Mouse (Mus musculus): ENCODE data around the gene Syp.

Syp gene

GRCm38 (mm10) chrX:7662936-7663335 lies 24.7 kb downstream of the Syp start:
- DNase-seq (ENCODE audit: low spot score in 2 of 2) = no peak

DNA sequence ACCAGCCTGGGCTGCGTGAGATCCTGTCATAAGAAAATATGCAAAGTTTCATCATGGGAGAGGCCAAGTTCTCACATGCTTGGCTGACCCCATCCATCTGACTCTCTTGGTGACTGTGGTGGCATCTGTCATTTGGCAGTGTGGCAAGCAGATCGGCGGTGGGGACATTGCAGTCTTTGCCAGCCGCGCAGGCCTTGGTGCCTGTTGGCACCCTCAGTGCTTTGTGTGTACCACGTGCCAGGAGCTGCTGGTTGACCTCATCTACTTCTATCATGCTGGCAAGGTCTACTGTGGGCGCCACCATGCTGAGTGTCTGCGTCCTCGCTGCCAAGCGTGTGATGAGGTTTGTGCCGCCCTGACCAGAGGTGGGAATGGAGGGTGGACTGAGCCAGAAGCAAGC lies 26.5 kb downstream of the Syp start:
- DNase-seq (ENCODE audit: low spot score in 2 of 2) = no peak

DNA sequence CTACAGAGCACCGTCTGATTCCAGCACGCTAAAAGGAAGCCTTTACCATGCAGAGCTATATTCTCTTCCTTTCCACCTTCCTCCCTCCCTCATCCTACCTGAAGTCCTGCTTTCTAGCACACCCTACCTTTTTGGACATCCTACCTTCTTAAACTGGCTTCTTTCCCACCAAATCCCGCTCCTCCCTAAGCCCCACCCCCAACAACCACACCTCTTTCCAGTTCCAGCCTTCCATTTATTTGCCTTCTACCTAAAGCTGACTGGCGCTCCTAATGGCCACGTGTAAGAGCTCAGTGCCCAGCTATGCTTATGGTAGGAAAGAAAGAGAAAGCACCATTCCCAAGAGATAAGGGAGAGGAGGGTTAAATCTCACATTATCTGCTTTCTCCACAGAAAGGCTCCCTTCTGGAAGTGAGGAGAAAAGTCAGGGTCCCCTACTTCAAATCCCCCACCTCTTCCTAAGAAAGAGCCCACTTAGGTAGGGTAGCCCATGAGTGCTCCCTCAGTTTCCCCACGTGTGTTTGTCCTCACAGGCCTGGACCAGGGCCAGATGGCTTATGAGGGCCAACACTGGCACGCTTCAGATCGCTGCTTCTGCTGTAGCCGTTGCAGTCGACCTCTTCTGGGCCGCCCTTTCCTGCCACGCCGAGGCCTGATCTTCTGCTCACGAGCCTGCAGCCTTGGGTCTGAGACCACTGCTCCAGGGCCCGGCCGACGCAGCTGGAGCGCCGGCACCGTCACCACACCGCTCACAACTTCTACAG lies 27.6 kb downstream of the Syp start:
- no peak for DNase-seq (ENCODE audit: low spot score in 2 of 2)

GRCm38 (mm10) chrX:7670390-7670881 lies 32.2 kb downstream of the Syp start:
- peak; percentile 59 to 74 for DNase-seq (ENCODE audit: low spot score in 2 of 2)

DNA sequence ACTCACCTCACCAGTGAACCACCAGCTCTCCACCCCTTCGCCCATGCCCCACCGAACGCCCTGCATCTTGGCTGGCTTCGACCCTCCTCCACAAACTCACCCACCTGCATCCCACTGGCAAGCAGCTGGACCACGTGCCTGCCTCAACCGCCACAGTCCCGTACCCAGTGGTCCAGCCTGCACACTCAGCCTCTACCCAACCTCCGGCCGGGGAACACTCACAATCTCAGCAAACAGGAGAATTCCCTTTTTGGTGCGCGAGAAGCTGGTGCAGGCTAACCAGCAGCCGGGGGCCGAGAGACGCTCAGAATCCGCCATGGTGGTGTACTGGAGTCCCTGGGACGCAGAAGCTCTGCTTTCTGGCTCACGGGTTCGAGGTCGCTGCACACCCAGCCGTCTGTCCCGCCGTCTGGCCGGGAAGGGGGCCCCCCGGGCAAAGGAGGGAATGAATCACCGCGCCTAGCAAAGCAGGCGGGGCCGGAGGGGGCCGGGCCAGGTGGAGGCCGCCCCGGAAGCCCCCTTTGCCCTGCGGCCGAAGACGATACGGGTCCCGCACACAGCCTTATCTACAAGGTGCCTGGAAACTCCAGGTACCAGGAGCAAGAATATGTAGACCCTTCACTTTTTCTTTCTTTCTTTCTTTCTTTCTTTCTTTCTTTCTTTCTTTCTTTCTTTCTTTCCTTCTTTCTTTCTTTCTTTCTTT lies 32.8 kb downstream of the Syp start, which contains the start of gene Plp2:
TSS of gene Plp2 (minus strand) at position 470 of the 703 bp plus-strand sequence.
- DNase-seq (ENCODE audit: low spot score in 2 of 2) = peak; percentile 50 to 55

DNA sequence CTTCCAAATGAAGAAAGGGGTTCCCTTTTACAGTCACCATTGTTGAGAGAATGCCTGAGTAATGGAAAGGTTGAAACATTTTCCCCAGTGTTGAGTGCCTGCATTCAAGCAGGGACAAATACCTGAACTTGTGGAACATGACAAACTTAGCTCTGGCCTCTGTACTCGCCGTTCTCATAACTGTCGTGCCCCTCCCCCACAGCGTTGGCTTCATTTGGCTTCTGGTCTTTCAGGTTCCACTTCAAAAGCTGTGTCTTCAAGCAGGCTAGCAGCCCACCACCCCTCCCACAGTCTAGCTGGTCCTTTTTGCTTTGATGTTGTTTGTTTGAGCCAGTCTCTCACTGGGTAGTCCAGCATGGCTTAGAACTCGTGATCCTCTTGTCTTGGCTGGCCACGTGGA lies 34.5 kb downstream of the Syp start:
- no peak for DNase-seq (ENCODE audit: low spot score in 2 of 2)

GRCm38 (mm10) chrX:7673578-7674281 lies 35.5 kb downstream of the Syp start:
- DNase-seq (ENCODE audit: low spot score in 2 of 2) = peak; percentile 23 to 30

DNA sequence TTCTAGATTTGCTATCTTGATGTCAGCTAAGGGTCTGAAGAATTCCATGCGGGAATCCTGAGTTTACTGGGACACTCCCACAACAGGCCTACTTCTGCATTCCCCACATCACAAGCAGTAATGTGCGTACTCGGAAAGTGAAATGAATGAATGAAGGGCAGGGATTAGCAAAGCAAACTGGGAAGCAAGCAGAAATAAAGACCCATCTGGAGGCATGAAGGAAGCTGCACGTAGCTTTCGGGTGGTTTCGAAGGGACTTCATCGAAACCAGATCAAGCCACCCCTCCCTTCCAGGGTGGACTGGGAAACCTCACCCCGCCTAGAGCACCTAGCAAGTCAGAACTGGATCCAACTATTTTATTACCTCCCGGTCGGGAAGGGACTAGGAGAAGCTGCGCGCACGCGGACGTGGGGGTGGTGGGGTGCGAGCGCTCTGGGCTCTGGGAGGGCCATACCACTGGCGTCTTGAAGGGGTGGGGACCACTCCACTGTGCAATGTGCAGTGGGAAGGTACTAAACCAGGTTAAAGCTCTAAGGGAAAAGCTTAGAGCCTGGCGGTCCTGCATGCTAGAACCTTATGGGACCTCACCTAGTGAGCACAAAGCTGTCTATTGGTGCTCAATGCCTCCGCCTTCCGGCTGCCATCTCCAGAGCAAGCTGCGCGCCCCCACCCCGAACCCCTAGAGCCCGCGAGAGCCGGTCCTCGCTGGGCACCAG lies 36.2 kb downstream of the Syp start:
- DNase-seq (ENCODE audit: low spot score in 2 of 2) = peak in 1 of 2 experiments; percentile 34

DNA sequence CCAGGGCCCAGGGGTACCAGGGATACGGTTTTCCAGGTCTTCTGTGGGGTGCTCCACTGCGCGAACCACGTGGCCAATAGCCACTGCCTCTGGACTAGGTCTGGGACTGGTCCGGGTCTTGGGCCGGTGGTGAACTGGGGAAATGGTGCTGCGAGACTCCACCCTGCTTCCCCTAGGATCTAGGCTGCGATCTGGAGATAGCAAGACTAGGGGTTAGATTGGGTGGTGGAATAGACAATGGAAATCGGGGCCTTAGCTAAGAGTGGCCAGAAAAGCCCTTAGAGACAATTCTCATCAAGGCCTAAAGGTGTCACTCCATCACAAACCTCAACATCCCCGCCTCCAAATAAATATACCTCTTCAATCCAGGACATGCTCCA lies 36.7 kb downstream of the Syp start:
- no peak for DNase-seq (ENCODE audit: low spot score in 2 of 2)

DNA sequence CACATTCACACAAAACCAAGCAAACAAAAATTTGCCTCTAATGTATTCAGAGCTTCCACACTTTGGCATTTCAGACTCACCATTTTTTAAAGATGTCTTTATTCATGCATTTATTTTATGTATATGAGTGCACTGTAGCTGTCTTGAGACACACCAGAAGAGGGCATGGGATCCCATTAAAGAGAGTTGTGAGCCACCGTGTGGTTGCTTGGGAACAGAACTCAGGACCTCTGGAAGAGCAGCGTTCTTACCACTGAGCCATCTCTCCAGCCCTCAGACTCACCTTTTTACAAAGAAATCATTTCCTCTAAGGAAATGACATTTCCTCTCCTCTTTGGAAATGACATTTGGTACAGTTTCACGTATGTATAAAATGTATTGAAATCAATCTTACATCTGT lies 40.7 kb downstream of the Syp start:
- no peak for DNase-seq (ENCODE audit: low spot score in 2 of 2)

- peak; percentile 71 to 88 for DNase-seq (ENCODE audit: low spot score in 2 of 2)
These were observed 41.3 kb downstream of the Syp start for GRCm38 (mm10) chrX:7679405-7680056.

DNA sequence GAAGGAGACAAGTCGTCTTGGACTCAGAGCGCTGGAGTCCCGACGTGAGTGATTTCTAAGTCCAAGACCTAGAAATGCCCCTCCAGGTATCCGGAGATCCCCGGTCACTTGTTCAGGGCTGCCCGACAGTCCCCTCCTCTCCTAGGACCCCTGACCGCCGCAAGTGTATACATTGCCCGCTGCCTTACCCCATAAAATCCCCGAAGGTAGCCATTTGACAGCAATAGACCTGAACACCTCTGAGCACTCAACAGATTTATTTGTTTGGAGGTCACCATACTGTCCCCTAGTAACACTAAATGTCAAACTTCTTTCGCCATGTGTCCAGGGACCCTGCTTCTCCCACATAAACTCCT lies 41.8 kb downstream of the Syp start:
- DNase-seq (ENCODE audit: low spot score in 2 of 2) = no peak

DNA sequence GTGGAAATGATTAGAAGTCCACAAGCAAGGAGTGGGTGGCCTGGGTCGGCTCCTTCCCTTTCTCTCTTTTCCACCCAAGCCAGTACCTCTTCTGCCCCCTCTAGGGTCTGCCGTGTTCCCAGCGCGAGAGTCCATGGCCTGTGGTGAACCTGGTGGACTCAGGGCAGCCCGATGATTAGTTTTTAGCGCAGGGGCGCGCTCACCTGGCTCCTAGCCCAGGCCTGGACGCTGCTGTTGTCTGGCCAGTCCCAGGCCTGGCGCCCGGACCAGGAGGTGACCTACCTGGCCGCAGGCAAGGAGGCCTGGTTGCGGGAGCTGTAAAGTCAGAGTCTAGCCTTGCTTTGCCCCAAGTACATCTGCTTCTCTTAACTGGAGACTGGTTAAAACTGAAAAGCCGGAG lies 42.6 kb downstream of the Syp start, which contains the start of gene Magix:
TSS of gene Magix (minus strand) at position 388 of the 400 bp plus-strand sequence.
- no peak for DNase-seq (ENCODE audit: low spot score in 2 of 2)

DNA sequence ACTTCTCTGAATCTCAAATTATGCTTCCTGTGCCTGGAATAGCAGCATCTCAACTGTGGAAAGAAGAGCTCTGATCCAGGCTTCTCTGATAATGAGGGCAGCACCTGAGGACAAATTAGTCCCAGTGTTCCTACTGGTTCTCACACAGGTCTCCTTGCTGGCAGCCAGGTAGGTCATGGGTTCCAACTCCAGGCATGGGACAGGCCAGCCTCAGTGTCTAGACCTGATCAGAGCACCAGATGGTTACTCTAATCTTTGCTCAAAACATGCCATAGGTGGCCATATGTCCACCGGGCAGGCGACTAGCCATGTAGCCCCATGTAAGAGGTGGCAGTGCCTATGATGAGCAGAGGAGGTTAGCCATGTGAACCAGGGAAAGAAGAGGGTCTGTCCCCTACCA lies 50.0 kb downstream of the Syp start:
- DNase-seq (ENCODE audit: low spot score in 2 of 2) = no peak

DNA sequence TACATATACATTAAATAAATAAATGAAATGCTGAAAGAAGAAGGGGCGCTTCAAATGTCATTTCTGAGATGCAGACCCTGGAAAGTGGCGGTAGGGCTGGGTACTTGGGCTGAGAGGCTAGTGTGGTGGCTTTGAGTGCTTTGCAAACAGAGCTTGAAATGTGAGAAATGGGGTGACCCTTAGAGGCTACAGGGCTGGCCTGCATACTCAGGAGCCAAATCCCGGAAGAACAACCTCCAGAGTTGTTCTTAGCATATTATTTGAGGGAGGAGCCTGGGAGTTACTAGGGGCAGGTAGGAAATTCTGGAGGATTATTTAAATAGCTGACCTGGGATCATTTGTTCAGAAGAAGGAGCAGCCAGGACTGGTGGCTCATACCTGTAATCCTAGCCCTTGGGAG lies 52.2 kb downstream of the Syp start:
- DNase-seq (ENCODE audit: low spot score in 2 of 2) = no peak

DNA sequence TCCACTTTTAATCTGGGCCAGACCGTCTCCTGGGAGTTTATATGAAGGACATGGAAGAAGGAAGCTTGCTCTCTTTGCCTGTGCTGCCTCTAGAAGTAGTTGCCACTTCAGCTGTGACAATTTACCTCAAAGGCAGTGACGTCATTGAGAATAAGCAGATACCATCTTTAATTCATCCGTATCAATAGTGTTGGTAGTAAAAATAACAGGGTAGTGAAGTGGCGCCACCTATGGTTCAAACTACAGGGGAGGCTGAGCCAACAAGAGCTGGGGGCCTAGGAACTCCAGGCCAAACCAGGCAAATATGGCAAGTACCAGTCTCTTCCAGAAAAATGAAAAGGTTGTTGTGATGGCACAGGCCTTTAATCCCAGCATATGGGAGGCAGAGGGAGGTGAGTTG lies 54.6 kb downstream of the Syp start:
- DNase-seq (ENCODE audit: low spot score in 2 of 2) = no peak

DNA sequence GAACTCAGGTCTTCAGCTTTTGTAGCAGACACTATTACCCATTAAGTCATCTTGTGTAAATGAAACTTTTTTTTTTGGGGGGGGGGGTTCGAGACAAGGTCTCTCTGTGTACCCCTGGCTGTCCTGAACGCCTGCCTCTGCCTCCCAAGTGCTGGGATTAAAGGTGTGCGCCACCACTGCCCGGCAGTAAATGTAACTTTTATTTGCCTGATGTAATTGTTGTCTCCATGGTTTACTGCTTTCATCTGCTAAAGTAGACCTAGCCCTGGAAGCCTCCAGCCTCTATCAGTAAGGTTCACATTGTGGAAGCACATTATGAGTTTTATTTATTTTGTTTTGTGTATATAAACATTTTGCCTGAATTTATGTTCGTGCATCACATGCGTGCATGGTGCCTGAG lies 58.2 kb downstream of the Syp start:
- no peak for DNase-seq (ENCODE audit: low spot score in 2 of 2)

DNA sequence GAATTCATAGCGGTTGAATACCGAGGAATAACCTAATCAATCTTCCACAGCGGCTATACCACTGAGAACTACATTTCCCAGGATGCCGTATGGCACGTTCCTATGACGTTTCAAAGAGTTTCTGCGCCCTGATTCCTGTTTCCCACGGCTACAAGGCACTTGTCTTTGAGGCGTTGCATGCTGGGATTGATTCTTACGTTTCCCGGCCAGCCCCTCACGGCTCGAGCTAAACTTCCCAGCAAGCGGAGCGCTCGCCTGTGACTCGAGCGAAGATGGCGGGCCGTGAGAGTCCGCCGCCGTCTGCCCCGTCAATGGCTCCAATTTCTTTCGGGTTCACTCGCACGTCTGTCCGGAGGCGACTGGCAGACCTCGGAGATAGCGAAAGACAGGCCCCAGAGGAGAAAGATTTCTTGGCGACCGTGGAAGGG lies 58.7 kb downstream of the Syp start, which contains the start of gene Gpkow:
TSS of gene Gpkow (plus strand) at position 178 of the 428 bp plus-strand sequence.
- peak; percentile 53 to 80 for DNase-seq (ENCODE audit: low spot score in 2 of 2)
